Mouse (Mus musculus): ENCODE data around the gene Sfpq. TPM values are rescaled to one million over a fixed set of nuclear protein-coding genes. Genes with fewer than 3 reads are reported as not detected.

Sfpq gene
- total and polyA plus RNA-seq, 3 experiments: 146 to 560 (median 170) TPM

GRCm38 (mm10) chr4:127021989-127022626 lies 984 bp downstream of the Sfpq start (continued):
- no peak for TF ChIP-seq RCOR1 (conservative IDR thresholded peaks at IDR 0.05; ENCODE audit: low read depth, low read length)
- no peak for TF ChIP-seq ZMIZ1 (IDR thresholded peaks at IDR 0.05; ENCODE audit: low read depth, low read length)
- TF ChIP-seq POLR2A (IDR thresholded peaks at IDR 0.05; ENCODE audit: low read depth, low read length): peak; percentile 63; the same call in 1 of the 2 replicates
- no peak for TF ChIP-seq ZC3H11A (IDR thresholded peaks at IDR 0.05; ENCODE audit: low read depth, low read length)
- TF ChIP-seq HCFC1 (IDR thresholded peaks at IDR 0.05; ENCODE audit: low read depth, low read length): peak; percentile 73

- no peak for DNase-seq (ENCODE audit: extremely low read depth)
- Histone ChIP-seq H3K79me2 (replicated peaks; ENCODE audit: control insufficient read depth, extremely low read depth, insufficient read depth, poor library complexity, severe bottlenecking) (peaks cover 68% of the 10 kb centered on the region), H3K27me3 (replicated peaks) (no peaks in the 10 kb centered on the region), H3K4me1 (ENCODE audit: control insufficient read depth in 1 of 2, insufficient read depth in 2 of 2) (peaks cover 10 to 32% of the 10 kb centered on the region in 2 experiments; a peak in 3 of 4 replicates), H3K36me3 (replicated peaks in 1 of 2; ENCODE audit: control insufficient read depth in 1 of 2, insufficient read depth in 1 of 2, low read length in 1 of 2) (peaks cover 40 to 55% of the 10 kb centered on the region in 2 experiments), H3K27ac (ENCODE audit: insufficient read depth, low read depth) (no peak overlapping the region), H3K4me2 (ENCODE audit: insufficient read depth, low read depth, poor library complexity, severe bottlenecking) (peak overlapping the region; percentile 99), H3K4me3 (replicated peaks in 1 of 3; ENCODE audit: low read depth in 2 of 3, low read length in 2 of 3, poor library complexity in 1 of 3) (peak overlapping the region; percentile 82 to 93 (median 90)), H3K9me3 (replicated peaks; ENCODE audit: low read length) (no peaks in the 10 kb centered on the region), H3K9ac (ENCODE audit: insufficient read depth, low read depth) (peak overlapping the region; percentile 100)
- dilution Hi-C loops (cut with MboI; ENCODE audit: extremely low pct_ligation_motif_present, extremely low pct_unique_long_range_greater_than_20kb, low sequenced_read_pairs): no loop called here
- in situ Hi-C loops (cut with MboI; ENCODE audit: low pct_ligation_motif_present, low pct_unique_long_range_greater_than_20kb, low sequenced_read_pairs): no loop called here
- no peak for TF ChIP-seq ELF1 (IDR thresholded peaks at IDR 0.05; ENCODE audit: low read depth, low read length)
- TF ChIP-seq NRF1 (IDR thresholded peaks at IDR 0.05; ENCODE audit: low read depth, low read length): no peak
- no peak for TF ChIP-seq GABPA (IDR thresholded peaks at IDR 0.05; ENCODE audit: insufficient replicate concordance, low read depth, low read length)
- no peak for TF ChIP-seq NELFE (IDR thresholded peaks at IDR 0.05; ENCODE audit: low read depth, low read length)
- peak; percentile 80; the same call in 1 of the 2 replicates for TF ChIP-seq SIN3A (IDR thresholded peaks at IDR 0.05; ENCODE audit: low read length)
- TF ChIP-seq IRF4 (IDR thresholded peaks at IDR 0.05; ENCODE audit: low read depth, low read length): no peak
These were observed 2.1 kb downstream of the Sfpq start for GRCm38 (mm10) chr4:127023201-127023600.

DNA sequence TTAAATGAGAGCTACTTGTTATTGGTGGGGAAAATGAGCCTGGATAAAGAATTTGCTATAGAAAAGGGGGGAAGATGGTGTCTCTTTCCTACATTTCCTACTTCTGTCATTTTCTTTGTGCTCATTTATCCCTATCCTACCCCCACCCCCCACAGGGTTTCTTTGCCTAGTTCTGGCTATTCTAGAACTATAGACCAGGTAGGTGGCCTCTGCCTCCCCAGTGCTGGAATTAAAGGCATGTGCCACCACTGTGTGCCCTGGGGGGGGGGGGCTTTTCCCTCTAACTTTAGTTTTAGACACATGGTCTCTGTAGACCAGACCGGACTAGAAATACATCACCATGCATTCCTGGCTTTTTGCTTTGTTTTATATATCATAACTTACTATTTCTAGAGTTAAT lies 3.1 kb downstream of the Sfpq start:
- H3K27me3 ChIP-seq (replicated peaks): no peaks in the 10 kb centered on the region
- H3K9ac ChIP-seq (ENCODE audit: insufficient read depth, low read depth): peak overlapping the region; percentile 100
- peaks cover 45 to 65% of the 10 kb centered on the region in 2 experiments for H3K36me3 ChIP-seq (replicated peaks in 1 of 2; ENCODE audit: control insufficient read depth in 1 of 2, insufficient read depth in 1 of 2, low read length in 1 of 2)
- H3K27ac ChIP-seq (ENCODE audit: insufficient read depth, low read depth): no peak overlapping the region
- peak overlapping the region; percentile 99 for H3K4me2 ChIP-seq (ENCODE audit: insufficient read depth, low read depth, poor library complexity, severe bottlenecking)
- peaks cover 10 to 38% of the 10 kb centered on the region in 2 experiments; a peak in 3 of 4 replicates for H3K4me1 ChIP-seq (ENCODE audit: control insufficient read depth in 1 of 2, insufficient read depth in 2 of 2)
- H3K4me3 ChIP-seq (replicated peaks in 1 of 3; ENCODE audit: low read depth in 2 of 3, low read length in 2 of 3, poor library complexity in 1 of 3): peak overlapping the region; percentile 82 to 93 (median 90)
- no peaks in the 10 kb centered on the region for H3K9me3 ChIP-seq (replicated peaks; ENCODE audit: low read length)
- no peak for DNase-seq (ENCODE audit: extremely low read depth)
- in situ Hi-C loops (cut with MboI; ENCODE audit: low pct_ligation_motif_present, low pct_unique_long_range_greater_than_20kb, low sequenced_read_pairs) (no loop called here), dilution Hi-C loops (cut with MboI; ENCODE audit: extremely low pct_ligation_motif_present, extremely low pct_unique_long_range_greater_than_20kb, low sequenced_read_pairs) (no loop called here)
- TF ChIP-seq CTCF (conservative IDR thresholded peaks at IDR 0.05 in 1 of 2, IDR thresholded peaks at IDR 0.05 in 1 of 2; ENCODE audit: low read depth in 2 of 2, low read length in 2 of 2): no peak
- no peak for TF ChIP-seq MEF2A (IDR thresholded peaks at IDR 0.05; ENCODE audit: borderline replicate concordance, low read depth, low read length)
- H3K79me2 ChIP-seq (replicated peaks; ENCODE audit: control insufficient read depth, extremely low read depth, insufficient read depth, poor library complexity, severe bottlenecking): peaks cover 72% of the 10 kb centered on the region
